Mouse (Mus musculus) MEL (cell line): ENCODE results near the gene Rfk.

Source experiments
- CHD1 ChIP-seq: IDR thresholded peaks from 2 replicates; pipeline ENCODE4 v1.6.1; 2012; ENCODE audit warnings: low read depth, mild to moderate bottlenecking, inconsistent platforms, low read length, improper control_type of control experiment
- CTCF ChIP-seq, 3 experiments: IDR thresholded peaks in 2 of 3; conservative IDR thresholded peaks in 1 of 3; 2 replicates each; pipeline ENCODE4 v1.5.1; 2011 to 2012; ENCODE audit warnings: low read length in 3 of 3, low read depth in 2 of 3, mild to moderate bottlenecking in 2 of 3, improper control_type of control experiment in 1 of 3, inconsistent platforms in 1 of 3, mixed read lengths in 1 of 3, moderate library complexity in 1 of 3; ENCODE audit not compliant: control insufficient read depth in 1 of 3, insufficient read depth in 1 of 3, poor library complexity in 1 of 3, severe bottlenecking in 1 of 3
- EP300 ChIP-seq, 2 experiments: IDR thresholded peaks; 2 replicates each; pipeline ENCODE4 v1.6.1; 2011; ENCODE audit warnings: improper control_type of control experiment in 2 of 2, low read length in 2 of 2, low read depth in 1 of 2, mild to moderate bottlenecking in 1 of 2
- GATA1 ChIP-seq: IDR thresholded peaks from 2 replicates; pipeline ENCODE4 v1.6.1; 2011; ENCODE audit warnings: low read depth, low read length, improper control_type of control experiment
- HCFC1 ChIP-seq: IDR thresholded peaks from 2 replicates; pipeline ENCODE4 v1.6.1; 2012; ENCODE audit warnings: low read depth, mild to moderate bottlenecking, inconsistent platforms, low read length, improper control_type of control experiment, moderate library complexity
- MAFK ChIP-seq: IDR thresholded peaks from 2 replicates; pipeline ENCODE4 v1.6.1; 2011; ENCODE audit warnings: low read depth, mild to moderate bottlenecking, low read length, improper control_type of control experiment, borderline replicate concordance
- MAX ChIP-seq: IDR thresholded peaks from 2 replicates; pipeline ENCODE4 v1.6.1; 2011; ENCODE audit warnings: low read length, improper control_type of control experiment
- POLR2A ChIP-seq, 2 experiments: IDR thresholded peaks; 2 replicates each; pipeline ENCODE4 v1.6.1; 2011 to 2012; ENCODE audit warnings: low read length in 2 of 2, mild to moderate bottlenecking in 2 of 2, control low read depth in 1 of 2, improper control_type of control experiment in 1 of 2, low read depth in 1 of 2, moderate library complexity in 1 of 2; ENCODE audit not compliant: control insufficient read depth in 1 of 2, insufficient read depth in 1 of 2, poor library complexity in 1 of 2
- POLR2AphosphoS2 ChIP-seq: IDR thresholded peaks from 2 replicates; pipeline ENCODE4 v1.6.1; 2011; ENCODE audit warnings: low read length, improper control_type of control experiment
- POLR2AphosphoS5 ChIP-seq: IDR thresholded peaks from 2 replicates; pipeline ENCODE4 v1.6.1; 2012; ENCODE audit warnings: low read depth, borderline replicate concordance, mild to moderate bottlenecking, inconsistent platforms, low read length, moderate library complexity, mixed read lengths
- RAD21 ChIP-seq: IDR thresholded peaks from 2 replicates; pipeline ENCODE4 v1.6.1; 2011; ENCODE audit warnings: mild to moderate bottlenecking, low read depth, low read length, improper control_type of control experiment

DNA sequence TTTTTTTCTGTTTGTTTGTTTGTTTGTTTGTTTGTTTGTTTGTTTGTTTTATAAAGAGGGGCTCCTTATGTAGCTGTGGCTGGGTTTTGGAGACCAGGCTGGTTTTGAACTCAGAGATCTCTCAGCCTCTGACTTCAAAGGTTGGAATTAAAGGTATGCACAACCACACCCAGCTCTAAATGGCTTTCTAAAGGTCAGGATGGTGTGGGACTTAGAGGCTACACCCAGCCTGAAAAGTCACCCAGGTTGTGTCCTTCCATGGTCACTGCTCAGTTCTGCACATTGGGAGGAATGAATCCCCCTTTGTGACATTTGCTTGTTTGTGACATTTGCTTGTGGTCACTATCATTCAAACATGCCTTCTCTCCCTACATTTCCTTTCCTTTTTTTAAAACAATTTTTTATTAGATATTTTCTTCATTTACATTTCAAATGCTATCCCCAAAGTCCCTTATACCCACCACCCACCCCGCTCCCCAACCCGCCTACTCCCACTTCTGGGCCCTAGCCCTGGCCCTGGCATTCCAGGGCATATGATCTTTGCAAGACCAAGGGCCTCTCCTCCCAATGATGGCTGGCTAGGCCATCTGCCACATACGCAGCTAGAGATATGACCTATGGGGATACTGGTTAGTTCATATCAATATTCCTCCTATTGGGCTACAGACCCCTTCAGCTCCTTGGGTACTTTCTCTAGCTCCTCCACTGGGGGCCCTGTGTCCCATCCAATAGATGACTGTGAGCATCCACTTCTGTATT is 46.9 kb upstream of the Rfk start:
- no peak for TF ChIP-seq RAD21
- TF ChIP-seq GATA1 = no peak
- no peak for TF ChIP-seq POLR2AphosphoS2
- TF ChIP-seq MAX = no peak
- TF ChIP-seq MAFK = no peak
- no peak for TF ChIP-seq POLR2A (IDR thresholded peaks at IDR 0.05; ENCODE audit: control insufficient read depth in 1 of 2, insufficient read depth in 1 of 2, low read depth in 1 of 2, low read length in 2 of 2, poor library complexity in 1 of 2)
- TF ChIP-seq CTCF (IDR thresholded peaks at IDR 0.05 in 2 of 3, conservative IDR thresholded peaks at IDR 0.05 in 1 of 3; ENCODE audit: control insufficient read depth in 1 of 3, insufficient read depth in 1 of 3, low read depth in 2 of 3, low read length in 3 of 3, poor library complexity in 1 of 3, severe bottlenecking in 1 of 3) = no peak
- no peak for TF ChIP-seq POLR2AphosphoS5
- TF ChIP-seq CHD1 = no peak
- TF ChIP-seq HCFC1 = no peak
- no peak for TF ChIP-seq EP300 (IDR thresholded peaks at IDR 0.05; ENCODE audit: low read depth in 1 of 2, low read length in 2 of 2)
